Mouse (Mus musculus) MEL (cell line): Measurements from ENCODE around the gene Trpm3. TPM values are rescaled to one million over a fixed set of nuclear protein-coding genes. Genes with fewer than 3 reads are reported as not detected.

Experiments
- DNase-seq: peaks from one replicate; pipeline ENCODE4 v3.0.0; 2011; ENCODE audit warnings: low read depth, low spot score
- H3K27ac ChIP-seq: 2 replicates; pipeline ENCODE4 v1.5.1; 2012; ENCODE audit warnings: low read depth, mild to moderate bottlenecking, control low read depth, low read length, moderate library complexity; ENCODE audit not compliant: control insufficient read depth
- H3K27me3 ChIP-seq, 2 experiments: fragments of 150-350 bp in 1 of 2; sonication (generic) in 1 of 2; 2 replicates each; pipeline ENCODE4 v1.6.1; 2012; ENCODE audit warnings: low read length in 2 of 2, mild to moderate bottlenecking in 2 of 2, improper control_type of control experiment in 1 of 2, moderate library complexity in 1 of 2; ENCODE audit not compliant: insufficient read depth in 2 of 2, control insufficient read depth in 1 of 2
- H3K36me3 ChIP-seq, 2 experiments: 2 replicates each; pipeline ENCODE4 v1.6.1; 2012 to 2014; ENCODE audit warnings: low read length in 2 of 2, improper control_type of control experiment in 1 of 2, inconsistent platforms in 1 of 2, mild to moderate bottlenecking in 1 of 2; ENCODE audit not compliant: insufficient read depth in 2 of 2, control insufficient read depth in 1 of 2
- H3K4me1 ChIP-seq, 2 experiments: fragments of 150-350 bp in 1 of 2; sonication (generic) in 1 of 2; 2 replicates each; pipeline ENCODE4 v1.6.1; 2012; ENCODE audit warnings: low read length in 2 of 2, improper control_type of control experiment in 1 of 2, mild to moderate bottlenecking in 1 of 2; ENCODE audit not compliant: insufficient read depth in 2 of 2, control insufficient read depth in 1 of 2
- H3K4me3 ChIP-seq, 2 experiments: fragments of 150-350 bp in 1 of 2; sonication (generic) in 1 of 2; 2 replicates each; pipeline ENCODE4 v1.5.1; 2012; ENCODE audit warnings: low read depth in 2 of 2, low read length in 2 of 2, mild to moderate bottlenecking in 2 of 2, moderate library complexity in 2 of 2, control low read depth in 1 of 2, improper control_type of control experiment in 1 of 2; ENCODE audit not compliant: control insufficient read depth in 1 of 2, insufficient read depth in 1 of 2
- H3K79me2 ChIP-seq: 2 replicates; pipeline ENCODE4 v1.6.1; 2012; ENCODE audit warnings: mild to moderate bottlenecking, low read length, moderate library complexity; ENCODE audit not compliant: control insufficient read depth, poor library complexity, insufficient read depth
- H3K9ac ChIP-seq: 2 replicates; pipeline ENCODE4 v1.6.1; 2012; ENCODE audit warnings: low read depth, mild to moderate bottlenecking, control low read depth, low read length, moderate library complexity; ENCODE audit not compliant: control insufficient read depth, poor library complexity, severe bottlenecking
- H3K9me3 ChIP-seq: fragments of 150-350 bp; sonication (generic); replicated peaks from 2 replicates; pipeline ENCODE4 v1.6.1; 2012; ENCODE audit warnings: mild to moderate bottlenecking, low read length, improper control_type of control experiment, moderate library complexity; ENCODE audit not compliant: insufficient read depth
- CHD2 ChIP-seq: IDR thresholded peaks from 2 replicates; pipeline ENCODE4 v1.6.1; 2011; ENCODE audit warnings: low read length, improper control_type of control experiment
- CTCF ChIP-seq, 3 experiments: IDR thresholded peaks in 2 of 3; conservative IDR thresholded peaks in 1 of 3; 2 replicates each; pipeline ENCODE4 v1.5.1; 2011 to 2012; ENCODE audit warnings: low read length in 3 of 3, low read depth in 2 of 3, mild to moderate bottlenecking in 2 of 3, improper control_type of control experiment in 1 of 3, inconsistent platforms in 1 of 3, mixed read lengths in 1 of 3, moderate library complexity in 1 of 3; ENCODE audit not compliant: control insufficient read depth in 1 of 3, insufficient read depth in 1 of 3, poor library complexity in 1 of 3, severe bottlenecking in 1 of 3
- E2F4 ChIP-seq: IDR thresholded peaks from 2 replicates; pipeline ENCODE4 v1.6.1; 2011; ENCODE audit warnings: low read depth, low read length, improper control_type of control experiment, borderline replicate concordance
- EP300 ChIP-seq, 2 experiments: IDR thresholded peaks; 2 replicates each; pipeline ENCODE4 v1.6.1; 2011; ENCODE audit warnings: improper control_type of control experiment in 2 of 2, low read length in 2 of 2, low read depth in 1 of 2, mild to moderate bottlenecking in 1 of 2
- GATA1 ChIP-seq: IDR thresholded peaks from 2 replicates; pipeline ENCODE4 v1.6.1; 2011; ENCODE audit warnings: low read depth, low read length, improper control_type of control experiment
- JUND ChIP-seq: IDR thresholded peaks from 2 replicates; pipeline ENCODE4 v1.6.1; 2011; ENCODE audit warnings: low read depth, mild to moderate bottlenecking, improper control_type of control experiment, low read length
- KAT2A ChIP-seq: conservative IDR thresholded peaks from 2 replicates; pipeline ENCODE4 v1.6.1; 2012; ENCODE audit warnings: low read depth, low read length, improper control_type of control experiment, inconsistent platforms
- MAX ChIP-seq: IDR thresholded peaks from 2 replicates; pipeline ENCODE4 v1.6.1; 2011; ENCODE audit warnings: low read length, improper control_type of control experiment
- MEF2A ChIP-seq: IDR thresholded peaks from 2 replicates; pipeline ENCODE4 v1.6.1; 2014; ENCODE audit warnings: low read depth, mild to moderate bottlenecking, inconsistent platforms, low read length, improper control_type of control experiment; ENCODE audit not compliant: poor library complexity, insufficient replicate concordance, severe bottlenecking; ENCODE audit errors: extremely low read depth
- MXI1 ChIP-seq: IDR thresholded peaks from 2 replicates; pipeline ENCODE4 v1.6.1; 2011; ENCODE audit warnings: mild to moderate bottlenecking, low read depth, low read length, improper control_type of control experiment
- MYB ChIP-seq: IDR thresholded peaks from 2 replicates; pipeline ENCODE4 v1.6.1; 2011; ENCODE audit warnings: mild to moderate bottlenecking, low read depth, low read length, improper control_type of control experiment
- POLR2AphosphoS2 ChIP-seq: IDR thresholded peaks from 2 replicates; pipeline ENCODE4 v1.6.1; 2011; ENCODE audit warnings: low read length, improper control_type of control experiment
- POLR2AphosphoS5 ChIP-seq: IDR thresholded peaks from 2 replicates; pipeline ENCODE4 v1.6.1; 2012; ENCODE audit warnings: low read depth, borderline replicate concordance, mild to moderate bottlenecking, inconsistent platforms, low read length, moderate library complexity, mixed read lengths
- RAD21 ChIP-seq: IDR thresholded peaks from 2 replicates; pipeline ENCODE4 v1.6.1; 2011; ENCODE audit warnings: mild to moderate bottlenecking, low read depth, low read length, improper control_type of control experiment
- RCOR1 ChIP-seq: IDR thresholded peaks from 2 replicates; pipeline ENCODE4 v1.6.1; 2012; ENCODE audit warnings: low read depth, mild to moderate bottlenecking, inconsistent platforms, low read length, improper control_type of control experiment
- SIN3A ChIP-seq: IDR thresholded peaks from 2 replicates; pipeline ENCODE4 v1.6.1; 2012; ENCODE audit warnings: low read length, improper control_type of control experiment, inconsistent platforms
- SMC3 ChIP-seq: IDR thresholded peaks from 2 replicates; pipeline ENCODE4 v1.6.1; 2011; ENCODE audit warnings: low read depth, low read length, improper control_type of control experiment
- TAL1 ChIP-seq: IDR thresholded peaks from 2 replicates; pipeline ENCODE4 v1.6.1; 2012; ENCODE audit warnings: mild to moderate bottlenecking, inconsistent platforms, low read length, moderate library complexity, mixed read lengths
- USF1 ChIP-seq: IDR thresholded peaks from 2 replicates; pipeline ENCODE4 v1.6.1; 2014; ENCODE audit warnings: low read depth, mild to moderate bottlenecking, inconsistent platforms, low read length, improper control_type of control experiment, moderate library complexity
- USF2 ChIP-seq, 2 experiments: IDR thresholded peaks; 2 replicates each; pipeline ENCODE4 v1.6.1; 2011 to 2012; ENCODE audit warnings: improper control_type of control experiment in 2 of 2, low read length in 2 of 2, borderline replicate concordance in 1 of 2, inconsistent platforms in 1 of 2, low read depth in 1 of 2, mild to moderate bottlenecking in 1 of 2; ENCODE audit not compliant: insufficient read depth in 1 of 2
- ZC3H11A ChIP-seq: IDR thresholded peaks from 2 replicates; pipeline ENCODE4 v1.6.1; 2012; ENCODE audit warnings: low read depth, mild to moderate bottlenecking, inconsistent platforms, low read length, improper control_type of control experiment
- ZMIZ1 ChIP-seq: IDR thresholded peaks from 2 replicates; pipeline ENCODE4 v1.6.1; 2012; ENCODE audit warnings: low read depth, mild to moderate bottlenecking, inconsistent platforms, low read length, improper control_type of control experiment, moderate library complexity
- polyA plus RNA-seq, 2 experiments: library from polyadenylated mRNA; stranded (reverse) in 1 of 2; unstranded in 1 of 2; fragments of >175 nt in 1 of 2; fragments of >200 nt in 1 of 2; gene quantifications; 2 replicates each; pipeline versions ENCODE4 v1.2.1 to v1.2.4; 2012; ENCODE audit warnings: low replicate concordance in 2 of 2, low read depth in 1 of 2; ENCODE audit not compliant: insufficient read length in 2 of 2, insufficient read depth in 1 of 2, missing spikeins in 1 of 2
- total RNA-seq: library from RNA; depleted of rRNA; stranded (reverse); fragments of 300-350 nt; gene quantifications from 2 replicates; pipeline ENCODE4 v1.2.3, GENCODE M21; 2012

Trpm3 gene
- total and polyA plus RNA-seq, 3 experiments, result not detected

DNA sequence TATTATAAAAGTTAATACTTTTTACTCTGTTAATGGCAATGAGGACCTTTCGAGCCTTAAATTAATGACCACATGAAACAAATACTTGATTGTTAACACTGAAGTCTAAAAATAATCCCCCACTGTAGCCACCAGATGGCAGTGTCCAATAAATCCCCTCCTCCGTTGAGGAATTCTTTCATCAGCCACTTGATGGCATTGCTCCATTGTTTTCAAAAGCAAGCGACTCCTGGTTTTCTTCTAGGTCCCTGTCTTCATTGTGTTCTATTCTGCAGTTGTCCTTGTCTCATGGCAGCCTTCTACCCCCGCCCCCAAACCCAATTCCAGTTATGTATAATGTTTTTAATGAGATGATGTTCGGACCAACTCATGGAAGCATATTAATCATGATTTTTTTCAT is 198.6 kb downstream of the Trpm3 start:
- Histone ChIP-seq H3K36me3 (no peaks in the 10 kb centered on the region), H3K9me3 (no peaks in the 10 kb centered on the region), H3K27me3 (no peaks in the 10 kb centered on the region), H3K4me3 (no peak overlapping the region), H3K4me1 (no peaks in the 10 kb centered on the region), H3K79me2 (no peaks in the 10 kb centered on the region), H3K9ac (no peak overlapping the region), H3K27ac (no peak overlapping the region)
- TF ChIP-seq POLR2AphosphoS5 (no peak), RAD21 (peak; percentile 73), TAL1 (no peak), ZC3H11A (peak; percentile 76), JUND (no peak), SMC3 (peak; percentile 89), CTCF (IDR thresholded peaks at IDR 0.05 in 2 of 3, conservative IDR thresholded peaks at IDR 0.05 in 1 of 3; ENCODE audit: control insufficient read depth in 1 of 3, insufficient read depth in 1 of 3, low read depth in 2 of 3, low read length in 3 of 3, poor library complexity in 1 of 3, severe bottlenecking in 1 of 3) (peak; percentile 41 to 99 (median 46); a peak in 5 of 6 replicates), KAT2A (no peak)
- peak; percentile 61 for DNase-seq

DNA sequence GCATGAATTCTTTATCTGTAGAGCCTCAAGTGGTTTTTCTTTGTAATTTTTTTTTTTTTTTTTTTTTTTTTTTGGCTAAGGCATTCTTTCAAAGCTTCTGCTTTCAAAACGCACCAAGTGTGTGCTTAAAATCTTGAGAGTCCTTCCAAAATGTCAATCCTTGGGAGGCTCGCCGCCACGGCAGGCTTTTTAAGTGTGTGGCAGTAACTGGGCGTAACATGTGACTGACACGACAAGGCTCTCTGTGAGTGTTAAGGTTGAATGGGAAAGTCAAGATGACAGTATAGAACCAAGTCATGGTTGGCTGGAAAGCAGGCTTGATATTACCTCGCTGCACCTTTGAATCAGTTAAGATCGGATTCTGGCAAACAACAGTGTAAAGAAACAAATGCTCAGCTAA is 200.1 kb downstream of the Trpm3 start:
- no peaks in the 10 kb centered on the region for H3K79me2 ChIP-seq
- no peak overlapping the region for H3K9ac ChIP-seq
- no peak for DNase-seq
- no peaks in the 10 kb centered on the region for H3K27me3 ChIP-seq
- no peak for TF ChIP-seq TAL1
- TF ChIP-seq RCOR1, result no peak
- TF ChIP-seq MAX, result no peak
- no peak for TF ChIP-seq MYB
- H3K9me3 ChIP-seq, result no peaks in the 10 kb centered on the region
- no peaks in the 10 kb centered on the region for H3K36me3 ChIP-seq
- H3K4me3 ChIP-seq, result no peak overlapping the region
- no peak overlapping the region for H3K27ac ChIP-seq
- H3K4me1 ChIP-seq, result no peaks in the 10 kb centered on the region

DNA sequence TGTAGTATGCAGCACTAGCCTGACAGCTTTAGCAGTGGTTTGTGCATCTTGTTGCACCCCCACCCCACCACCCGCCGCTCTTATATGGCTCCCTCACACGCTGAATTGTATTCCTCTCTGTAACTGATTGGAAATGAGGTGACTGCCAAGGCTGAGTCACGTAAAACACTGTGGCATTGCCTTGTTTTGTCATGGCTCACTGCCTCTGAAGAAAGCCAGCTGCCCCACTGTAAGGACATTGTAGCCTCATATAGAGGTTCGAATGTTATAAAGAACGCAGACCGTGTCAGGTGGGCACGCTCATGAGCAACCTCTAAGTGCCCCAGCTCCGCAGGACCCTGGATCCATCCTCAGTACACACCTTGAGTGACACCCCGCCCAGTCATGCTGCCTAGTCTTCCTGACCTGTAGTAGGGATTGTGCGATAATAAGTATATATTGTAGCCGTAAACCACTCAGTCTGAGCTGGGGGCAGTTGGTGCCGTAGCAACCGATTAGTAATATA is 215.2 kb downstream of the Trpm3 start:
- Histone ChIP-seq H3K27me3 (no peaks in the 10 kb centered on the region), H3K4me1 (no peaks in the 10 kb centered on the region), H3K27ac (no peak overlapping the region), H3K9me3 (no peaks in the 10 kb centered on the region), H3K4me3 (no peak overlapping the region), H3K79me2 (no peaks in the 10 kb centered on the region), H3K9ac (no peak overlapping the region), H3K36me3 (no peaks in the 10 kb centered on the region)
- no peak for DNase-seq
- no peak for TF ChIP-seq USF2 (IDR thresholded peaks at IDR 0.05; ENCODE audit: borderline replicate concordance in 1 of 2, insufficient read depth in 1 of 2, low read depth in 1 of 2, low read length in 2 of 2)
- TF ChIP-seq POLR2AphosphoS2, result no peak
- no peak for TF ChIP-seq MXI1
- TF ChIP-seq USF1, result no peak
- no peak for TF ChIP-seq SIN3A
- TF ChIP-seq MEF2A, result no peak
- no peak for TF ChIP-seq ZMIZ1
- no peak for TF ChIP-seq GATA1
- TF ChIP-seq EP300 (IDR thresholded peaks at IDR 0.05; ENCODE audit: low read depth in 1 of 2, low read length in 2 of 2), result no peak
- no peak for TF ChIP-seq CHD2
- TF ChIP-seq MAX, result no peak
- TF ChIP-seq RCOR1, result no peak
- TF ChIP-seq RAD21, result no peak
- no peak for TF ChIP-seq E2F4
- no peak for TF ChIP-seq ZC3H11A
